Mouse (Mus musculus) neural tube, embryonic 12.5 days (tissue): ENCODE measurements at regions not wholly inside any gene's neighbourhood (a gene's known extent, or its start where the extent isn't known, plus 50 kb on each side); places are given as distances from the start of the nearest gene placed in this dataset.

Experiments
- ATAC-seq: fragments of 200-750 bp; cut with Nextera tagmentation; 2 replicates; pipeline ENCODE4 v1.8.0; 2017; ENCODE audit warnings: low read depth, mild to moderate bottlenecking, moderate TSS enrichment, moderate library complexity; ENCODE audit not compliant: low FRiP score
- H3K27ac ChIP-seq: fragments of 300-500 bp; sonication (generic); 2 replicates; pipeline ENCODE4 v1.5.1; 2016
- H3K27me3 ChIP-seq: fragments of 300-500 bp; sonication (generic); replicated peaks from 2 replicates; pipeline ENCODE4 v1.6.1; 2016; ENCODE audit warnings: mild to moderate bottlenecking
- H3K36me3 ChIP-seq: fragments of 300-500 bp; sonication (generic); 2 replicates; pipeline ENCODE4 v1.6.1; 2016; ENCODE audit warnings: mild to moderate bottlenecking
- H3K4me1 ChIP-seq: fragments of 300-500 bp; sonication (generic); 2 replicates; pipeline ENCODE4 v1.6.1; 2016
- H3K4me2 ChIP-seq: fragments of 300-500 bp; sonication (generic); replicated peaks from 2 replicates; pipeline ENCODE4 v1.6.1; 2016; ENCODE audit warnings: mild to moderate bottlenecking
- H3K4me3 ChIP-seq: fragments of 300-500 bp; sonication (generic); 2 replicates; pipeline ENCODE4 v1.5.1; 2016
- H3K9ac ChIP-seq: fragments of 300-500 bp; sonication (generic); 2 replicates; pipeline ENCODE4 v1.6.1; 2016; ENCODE audit warnings: mild to moderate bottlenecking
- H3K9me3 ChIP-seq: fragments of 300-500 bp; sonication (generic); 2 replicates; pipeline ENCODE4 v1.6.1; 2016; ENCODE audit warnings: mild to moderate bottlenecking
- WGBS: fragments of 180-500 bp; shearing (Covaris S2); methylation state at CpG from one replicate; pipeline ENCODE4 v1.1.7; 2016; 5-methylcytosine and 5-hydroxymethylcytosine counted together

DNA sequence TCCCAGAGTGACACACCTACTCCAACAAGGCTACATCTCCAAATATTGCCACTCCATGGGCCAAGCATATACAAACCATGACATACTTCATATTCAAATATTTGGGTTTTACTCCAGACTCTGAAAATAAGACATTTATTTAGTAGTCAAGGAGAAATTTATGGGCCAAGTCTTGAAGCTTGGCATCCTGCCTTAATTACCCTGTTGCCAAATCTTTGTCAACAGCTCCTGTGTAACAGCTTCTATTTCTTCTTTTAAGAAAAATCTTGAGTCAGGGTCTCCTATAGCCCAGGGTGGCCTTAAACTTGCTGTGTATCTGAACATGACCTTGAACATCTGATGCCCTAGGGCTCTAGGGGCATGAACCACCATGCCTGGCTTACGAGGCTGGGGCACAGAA is 138.5 kb upstream of the Psmd7 start:
- Histone ChIP-seq H3K4me1 (no peaks in the 10 kb centered on the region), H3K9ac (no peak overlapping the region), H3K27me3 (no peaks in the 10 kb centered on the region), H3K4me3 (no peak overlapping the region), H3K9me3 (no peaks in the 10 kb centered on the region), H3K27ac (no peak overlapping the region), H3K4me2 (no peak overlapping the region), H3K36me3 (no peaks in the 10 kb centered on the region)
- no peak for ATAC-seq
- 93% methylated on average over 1 of the region's 1 CpGs for WGBS

DNA sequence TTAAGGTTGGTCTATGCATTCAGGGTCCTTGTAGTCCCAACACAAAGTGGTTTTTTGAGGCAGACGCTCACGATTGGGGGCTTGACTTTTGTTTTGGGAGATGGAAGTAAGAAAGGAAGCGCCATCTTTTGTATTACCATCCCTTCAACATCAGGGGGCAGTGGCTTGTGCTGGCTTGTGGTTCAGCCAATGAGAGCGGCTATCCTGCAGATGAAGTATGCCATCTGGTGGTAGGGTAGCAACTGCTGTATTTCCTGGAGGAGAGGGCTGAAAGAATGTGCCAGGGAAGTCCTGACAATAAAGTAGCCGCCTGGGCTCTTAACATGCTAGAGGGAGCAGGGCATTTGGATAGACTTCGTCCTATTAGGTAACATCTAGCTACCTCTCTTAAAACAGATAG is 139.0 kb upstream of the Psmd7 start:
- H3K27ac ChIP-seq, result no peak overlapping the region
- 89% methylated on average over 6 of the region's 6 CpGs for WGBS
- H3K4me3 ChIP-seq, result no peak overlapping the region
- H3K9me3 ChIP-seq, result no peaks in the 10 kb centered on the region
- no peak for ATAC-seq
- no peaks in the 10 kb centered on the region for H3K27me3 ChIP-seq
- no peak overlapping the region for H3K4me2 ChIP-seq
- no peaks in the 10 kb centered on the region for H3K4me1 ChIP-seq
- H3K9ac ChIP-seq, result no peak overlapping the region
- no peaks in the 10 kb centered on the region for H3K36me3 ChIP-seq

DNA sequence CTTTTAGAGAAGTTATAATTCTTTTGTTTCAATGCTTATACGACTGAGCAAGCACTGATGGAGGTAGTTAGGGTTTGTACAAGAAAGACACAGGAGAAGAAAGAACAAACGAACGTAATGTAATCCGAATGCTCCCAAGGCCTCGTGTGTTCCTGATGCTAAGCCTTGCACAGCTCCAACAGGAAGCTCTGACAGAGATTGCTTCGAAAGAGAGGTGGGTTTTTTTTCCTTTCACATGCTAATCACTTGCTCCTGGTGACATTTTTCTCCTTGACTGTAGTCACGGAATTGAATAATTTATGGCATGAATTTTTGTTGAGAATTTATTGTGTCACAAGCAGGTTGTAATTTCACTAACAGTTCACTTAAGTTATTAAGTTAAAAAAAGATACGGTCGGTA is 150.8 kb upstream of the Psmd7 start:
- H3K4me3 ChIP-seq, result no peak overlapping the region
- H3K4me2 ChIP-seq, result no peak overlapping the region
- no peaks in the 10 kb centered on the region for H3K27me3 ChIP-seq
- H3K36me3 ChIP-seq, result no peaks in the 10 kb centered on the region
- no peak overlapping the region for H3K27ac ChIP-seq
- WGBS, result 66% methylated on average over 9 of the region's 9 CpGs
- H3K4me1 ChIP-seq, result no peaks in the 10 kb centered on the region
- peaks cover 14% of the 10 kb centered on the region for H3K9me3 ChIP-seq
- H3K9ac ChIP-seq, result no peak overlapping the region
- ATAC-seq, result no peak

DNA sequence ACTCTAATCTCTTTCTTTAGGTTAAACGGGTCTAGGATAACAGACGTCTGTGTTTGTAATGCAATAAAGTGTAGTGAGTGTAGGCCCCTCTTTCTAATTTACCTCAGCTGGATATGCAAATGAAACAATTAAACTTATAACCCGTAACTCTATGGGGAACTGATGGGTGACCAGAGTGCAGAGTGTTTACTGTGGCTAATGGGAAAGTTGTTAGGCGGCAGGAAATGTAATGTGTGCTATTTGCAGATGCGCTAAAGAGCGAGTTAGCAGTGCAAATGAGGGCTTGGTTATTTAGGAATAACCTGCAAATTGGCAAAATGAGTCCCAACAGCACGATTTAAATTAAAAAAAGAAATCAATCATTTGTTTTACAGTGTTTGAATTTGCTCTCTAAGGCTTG is 168.8 kb upstream of the Psmd7 start:
- no peak overlapping the region for H3K9ac ChIP-seq
- H3K4me2 ChIP-seq, result no peak overlapping the region
- no peak overlapping the region for H3K4me3 ChIP-seq
- H3K27me3 ChIP-seq, result no peaks in the 10 kb centered on the region
- no peaks in the 10 kb centered on the region for H3K36me3 ChIP-seq
- no peaks in the 10 kb centered on the region for H3K4me1 ChIP-seq
- H3K27ac ChIP-seq, result no peak overlapping the region
- no peak for ATAC-seq
- no peaks in the 10 kb centered on the region for H3K9me3 ChIP-seq
- 63% methylated on average over 7 of the region's 7 CpGs for WGBS

DNA sequence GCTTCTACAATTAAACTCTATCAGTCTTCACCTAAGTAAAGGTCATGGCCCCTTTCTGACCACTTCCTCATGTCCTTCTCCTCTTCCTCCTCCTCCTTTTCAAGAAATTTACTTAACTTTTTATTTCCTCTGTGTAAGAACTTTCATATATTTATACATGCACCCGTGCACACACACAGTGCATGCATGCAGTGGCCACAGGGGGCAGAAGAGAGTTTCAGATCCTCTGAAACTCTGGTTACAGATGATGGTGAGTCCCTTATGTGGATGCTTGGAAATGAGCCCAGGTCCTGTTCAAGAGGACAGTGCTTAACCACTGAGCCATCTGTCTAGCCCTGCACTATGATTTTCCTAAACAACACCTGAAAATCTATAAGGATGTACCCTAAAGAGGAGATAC is 170.4 kb upstream of the Psmd7 start:
- H3K4me3 ChIP-seq, result no peak overlapping the region
- no peak for ATAC-seq
- WGBS, result 78% methylated on average over 1 of the region's 1 CpGs

DNA sequence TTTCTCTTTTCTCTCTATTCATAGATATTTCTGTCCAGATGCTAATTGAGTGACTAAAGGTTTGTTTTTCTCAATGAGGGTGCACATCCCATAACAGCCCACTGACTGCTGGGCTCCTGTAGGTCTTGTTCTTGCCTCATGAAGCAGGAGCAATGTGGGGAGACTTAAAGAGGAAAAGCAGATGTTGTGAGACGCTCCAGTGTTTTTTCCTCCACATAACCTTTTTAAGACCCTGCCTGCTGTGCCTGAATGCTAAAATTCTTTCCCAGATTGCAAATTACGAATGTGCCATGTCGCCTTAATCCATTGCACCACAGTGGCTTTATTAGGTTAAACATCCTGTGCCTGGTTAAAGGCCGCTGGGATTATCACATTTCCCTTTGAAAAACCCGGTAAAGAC is 165.5 kb upstream of the Zfhx3 start:
- Histone ChIP-seq H3K36me3 (no peaks in the 10 kb centered on the region), H3K27me3 (no peaks in the 10 kb centered on the region), H3K4me2 (no peak overlapping the region), H3K27ac (no peak overlapping the region), H3K9ac (no peak overlapping the region), H3K4me3 (no peak overlapping the region), H3K9me3 (peaks cover 2% of the 10 kb centered on the region; the same call in 1 of the 2 replicates), H3K4me1 (peaks cover 12% of the 10 kb centered on the region)
- no peak for ATAC-seq
- WGBS, result 7% methylated on average over 5 of the region's 5 CpGs

More for the DNA sequence above, 170.4 kb upstream of the Psmd7 start:
- Histone ChIP-seq H3K27ac (no peak overlapping the region), H3K36me3 (no peaks in the 10 kb centered on the region), H3K27me3 (no peaks in the 10 kb centered on the region), H3K4me1 (no peaks in the 10 kb centered on the region), H3K4me2 (no peak overlapping the region), H3K9ac (no peak overlapping the region), H3K9me3 (no peaks in the 10 kb centered on the region)

DNA sequence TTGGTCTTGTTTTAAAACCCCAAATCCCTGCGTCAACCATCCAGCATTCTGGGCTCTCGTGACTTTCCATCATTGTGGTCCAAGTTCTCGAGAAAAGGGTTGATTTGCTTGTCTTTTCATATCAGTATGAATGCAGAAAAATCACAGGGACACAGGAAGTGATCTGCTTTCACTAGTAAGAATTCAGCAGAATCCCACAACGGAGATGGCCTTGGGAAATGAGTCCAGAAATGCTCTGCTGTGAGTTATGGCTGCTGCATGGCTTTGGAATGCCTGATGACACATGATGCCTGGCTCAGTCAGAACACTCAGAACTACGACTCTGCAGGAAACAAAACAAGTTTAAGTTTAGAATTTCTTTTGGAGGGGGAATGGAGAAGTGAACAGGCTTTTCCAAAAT is 156.7 kb upstream of the Zfhx3 start:
- ATAC-seq, result no peak
- H3K27me3 ChIP-seq, result no peaks in the 10 kb centered on the region
- WGBS, result 83% methylated on average over 5 of the region's 5 CpGs
- no peaks in the 10 kb centered on the region for H3K36me3 ChIP-seq
- no peak overlapping the region for H3K4me2 ChIP-seq
- no peaks in the 10 kb centered on the region for H3K4me1 ChIP-seq
- no peak overlapping the region for H3K9ac ChIP-seq
- H3K27ac ChIP-seq, result no peak overlapping the region
- no peaks in the 10 kb centered on the region for H3K9me3 ChIP-seq
- no peak overlapping the region for H3K4me3 ChIP-seq

DNA sequence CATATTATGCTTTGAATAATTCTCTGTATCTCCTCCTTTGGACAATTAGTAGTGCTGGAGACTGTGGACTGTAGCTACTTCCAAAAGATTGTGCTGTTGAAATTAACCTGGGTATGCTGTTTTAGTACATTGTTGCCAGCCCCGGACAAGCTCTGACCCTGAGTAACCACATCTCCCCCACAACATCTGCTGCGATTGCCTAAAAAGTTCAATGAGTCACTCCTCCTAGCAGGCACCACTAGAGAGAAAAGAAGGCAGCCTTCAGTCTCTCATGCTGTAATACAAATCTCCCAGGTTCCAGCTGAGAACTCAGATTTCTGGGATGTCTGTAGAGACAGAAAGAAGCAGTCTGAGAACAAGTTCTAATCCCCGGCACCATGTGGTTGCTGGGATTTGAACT is 150.2 kb upstream of the Zfhx3 start:
- Histone ChIP-seq H3K27me3 (no peaks in the 10 kb centered on the region), H3K9me3 (no peaks in the 10 kb centered on the region), H3K27ac (no peak overlapping the region), H3K9ac (no peak overlapping the region), H3K4me2 (no peak overlapping the region), H3K36me3 (no peaks in the 10 kb centered on the region), H3K4me3 (no peak overlapping the region), H3K4me1 (no peaks in the 10 kb centered on the region)
- WGBS, result 88% methylated on average over 3 of the region's 3 CpGs
- no peak for ATAC-seq

DNA sequence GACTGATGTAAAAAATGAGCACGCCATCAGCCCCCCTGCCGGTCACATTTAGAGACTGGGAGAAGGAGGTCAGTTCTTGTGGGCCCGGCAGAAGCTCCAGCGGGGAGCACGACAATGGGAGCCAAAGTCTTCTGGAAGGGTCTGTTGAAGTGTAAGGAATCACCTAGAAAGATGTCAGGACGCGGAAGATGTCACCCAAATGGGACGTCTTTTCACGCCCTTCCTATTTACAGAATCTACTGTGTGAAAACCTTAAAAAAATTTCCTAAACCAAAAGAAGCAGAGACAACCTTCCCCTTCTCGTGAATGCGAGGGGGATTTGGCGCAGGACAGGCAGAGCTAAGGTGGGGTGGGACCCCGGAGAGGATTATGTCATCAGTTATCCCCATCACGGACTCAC is 127.5 kb upstream of the Zfhx3 start:
- peaks cover 3% of the 10 kb centered on the region; the same call in 1 of the 2 replicates for H3K4me1 ChIP-seq
- no peaks in the 10 kb centered on the region for H3K9me3 ChIP-seq
- 50% methylated on average over 14 of the region's 14 CpGs for WGBS
- no peak overlapping the region for H3K9ac ChIP-seq
- no peak for ATAC-seq
- H3K4me2 ChIP-seq, result no peak overlapping the region
- no peak overlapping the region for H3K4me3 ChIP-seq
- no peaks in the 10 kb centered on the region for H3K27me3 ChIP-seq
- no peaks in the 10 kb centered on the region for H3K36me3 ChIP-seq
- H3K27ac ChIP-seq, result no peak overlapping the region

DNA sequence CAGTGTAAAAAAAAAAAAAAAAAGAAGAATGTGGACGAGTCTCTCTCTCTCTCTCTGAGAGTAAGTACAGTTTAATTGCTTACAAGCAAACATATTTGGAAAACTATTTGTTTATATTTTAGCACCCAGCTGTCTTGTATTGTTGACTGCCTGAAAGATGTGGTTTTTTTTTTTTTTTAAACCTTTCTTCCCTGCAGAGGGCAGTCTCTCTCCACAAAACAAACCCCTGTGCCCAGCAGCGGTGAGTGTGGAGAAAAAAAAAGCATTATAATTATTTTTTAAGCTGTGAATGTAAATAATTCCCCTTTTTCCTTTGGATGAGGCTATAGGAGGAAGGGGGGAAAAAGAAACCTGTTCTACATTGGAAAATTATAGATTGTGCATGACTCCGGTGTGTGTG is 126.7 kb upstream of the Zfhx3 start:
- H3K9me3 ChIP-seq, result no peaks in the 10 kb centered on the region
- H3K27me3 ChIP-seq, result no peaks in the 10 kb centered on the region
- no peak overlapping the region for H3K4me2 ChIP-seq
- no peaks in the 10 kb centered on the region for H3K36me3 ChIP-seq
- H3K27ac ChIP-seq, result no peak overlapping the region
- ATAC-seq, result no peak
- H3K4me1 ChIP-seq, result peaks cover 6% of the 10 kb centered on the region
- no peak overlapping the region for H3K4me3 ChIP-seq
- H3K9ac ChIP-seq, result no peak overlapping the region
- WGBS, result 30% methylated on average over 3 of the region's 3 CpGs

DNA sequence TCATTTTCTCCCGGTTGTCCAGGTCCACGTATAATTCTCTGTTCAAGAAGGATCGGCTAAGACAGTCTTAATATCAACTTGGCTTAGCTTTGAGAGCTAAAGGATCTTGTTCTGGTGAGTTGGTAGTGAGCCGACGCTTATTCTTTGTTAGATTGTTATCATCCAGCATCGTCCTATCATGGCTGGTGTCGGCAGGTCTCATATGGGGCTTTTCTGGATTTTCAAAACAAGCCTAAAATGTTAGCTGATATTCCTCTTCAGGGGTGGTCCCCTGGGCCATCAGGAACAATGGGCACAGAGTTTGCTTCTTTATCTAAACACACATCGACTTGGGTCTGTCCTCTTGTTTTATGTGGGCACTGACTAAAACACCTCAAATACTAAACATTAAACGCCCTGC is 124.6 kb upstream of the Zfhx3 start:
- ATAC-seq, result no peak
- no peak overlapping the region for H3K4me2 ChIP-seq
- no peaks in the 10 kb centered on the region for H3K9me3 ChIP-seq
- WGBS, result 85% methylated on average over 9 of the region's 9 CpGs
- H3K9ac ChIP-seq, result no peak overlapping the region
- no peak overlapping the region for H3K27ac ChIP-seq
- no peaks in the 10 kb centered on the region for H3K36me3 ChIP-seq
- no peak overlapping the region for H3K4me3 ChIP-seq
- H3K4me1 ChIP-seq, result peaks cover 6% of the 10 kb centered on the region
- no peaks in the 10 kb centered on the region for H3K27me3 ChIP-seq

DNA sequence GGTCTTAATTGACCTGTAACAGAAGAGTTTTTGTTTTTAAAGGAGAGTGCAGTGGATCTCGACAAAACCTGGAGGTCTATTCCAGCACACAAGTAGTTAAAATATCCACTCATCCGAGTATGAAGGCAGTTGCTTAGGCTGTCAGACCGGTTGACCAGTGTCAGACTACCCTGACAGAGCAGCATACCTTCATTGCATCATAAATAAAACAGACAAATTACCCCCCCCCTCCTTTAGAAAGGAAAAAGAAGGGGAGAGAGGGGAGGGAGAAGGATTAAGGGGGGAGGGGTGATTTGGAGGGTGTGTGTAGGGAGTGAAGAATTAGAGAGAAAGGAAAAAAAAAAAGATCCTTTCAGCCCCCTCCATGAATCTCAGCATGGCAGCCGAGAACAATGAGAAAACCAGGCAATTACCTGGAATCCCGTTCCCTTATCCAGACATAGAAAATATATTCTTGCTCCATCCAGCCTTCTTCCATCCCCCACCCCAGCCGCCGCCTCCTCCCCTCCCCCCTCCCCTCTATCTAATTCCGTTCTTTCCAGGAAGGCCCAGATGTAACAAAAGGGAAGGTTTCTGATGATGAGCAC is 122.2 kb upstream of the Zfhx3 start:
- peaks cover 17% of the 10 kb centered on the region for H3K4me1 ChIP-seq
- ATAC-seq, result no peak
- 4% methylated on average over 8 of the region's 8 CpGs for WGBS
- H3K27ac ChIP-seq, result 0 out of 2 replicates have a peak overlapping the region, but pooled peaks have one; percentile 23
- H3K36me3 ChIP-seq, result no peaks in the 10 kb centered on the region
- no peaks in the 10 kb centered on the region for H3K9me3 ChIP-seq
- no peak overlapping the region for H3K9ac ChIP-seq
- no peak overlapping the region for H3K4me2 ChIP-seq
- H3K27me3 ChIP-seq, result no peaks in the 10 kb centered on the region
- no peak overlapping the region for H3K4me3 ChIP-seq

DNA sequence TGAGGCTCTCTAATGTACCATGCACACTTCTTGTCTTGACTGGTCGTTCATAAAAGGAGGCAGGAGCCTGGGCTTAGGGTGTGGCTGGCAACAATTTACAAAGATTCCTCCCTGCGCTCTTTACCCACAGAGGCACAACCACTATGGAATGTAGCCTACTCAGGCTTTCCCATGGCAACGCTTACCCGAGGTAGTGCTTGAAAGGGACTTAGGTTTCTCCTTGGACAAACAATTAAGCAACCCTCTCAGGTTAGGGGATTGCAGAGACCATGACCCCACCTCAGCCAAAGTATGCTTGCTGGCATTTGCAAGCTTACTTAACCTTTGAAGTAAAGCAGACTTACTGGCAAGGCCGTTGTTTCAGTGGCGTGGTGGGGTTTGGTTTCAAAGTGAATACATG is 120.9 kb upstream of the Zfhx3 start:
- no peak for ATAC-seq
- Histone ChIP-seq H3K9me3 (no peaks in the 10 kb centered on the region), H3K4me1 (peaks cover 17% of the 10 kb centered on the region), H3K36me3 (no peaks in the 10 kb centered on the region), H3K4me2 (no peak overlapping the region), H3K27ac (no peak overlapping the region), H3K9ac (no peak overlapping the region), H3K27me3 (no peaks in the 10 kb centered on the region), H3K4me3 (no peak overlapping the region)
- 64% methylated on average over 6 of the region's 6 CpGs for WGBS
